Mouse (Mus musculus) brain, adult 2 months (tissue): ENCODE results near the gene 1700029I15Rik.

Experiments used
- DNase-seq: peaks from one replicate; pipeline ENCODE4 v3.0.0; 2011; ENCODE audit warnings: low read depth, low spot score

Gene 1700029I15Rik

GRCm38 (mm10) chr2:92373437-92373813, 8.9 kb upstream of the 1700029I15Rik start:
- DNase-seq, result no peak

GRCm38 (mm10) chr2:92374514-92374913, 7.8 kb upstream of the 1700029I15Rik start, which contains the start of the genes Pex16 and Large2:
TSS of gene Pex16 (plus strand) at chr2:92374676.
TSS of gene Large2 (minus strand) at chr2:92374869.
- DNase-seq, result peak; percentile 90

GRCm38 (mm10) chr2:92375099-92375623, 7.2 kb upstream of the 1700029I15Rik start:
- peak; percentile 99 for DNase-seq

- no peak for DNase-seq
Observed at GRCm38 (mm10) chr2:92375788-92376187, 6.5 kb upstream of the 1700029I15Rik start.

- no peak for DNase-seq
Observed at GRCm38 (mm10) chr2:92376300-92376699, 6.0 kb upstream of the 1700029I15Rik start.

GRCm38 (mm10) chr2:92377320-92377719, 5.0 kb upstream of the 1700029I15Rik start:
- DNase-seq, result no peak

GRCm38 (mm10) chr2:92379783-92380494, 2.4 kb upstream of the 1700029I15Rik start:
- no peak for DNase-seq

GRCm38 (mm10) chr2:92380495-92381050, 1.8 kb upstream of the 1700029I15Rik start:
- no peak for DNase-seq

GRCm38 (mm10) chr2:92381161-92381560, 1.2 kb upstream of the 1700029I15Rik start:
- DNase-seq, result no peak

- no peak for DNase-seq
Observed at GRCm38 (mm10) chr2:92382759-92383158, 421 bp downstream of the 1700029I15Rik start.

- DNase-seq, result no peak
Observed at GRCm38 (mm10) chr2:92384101-92384500, 1.8 kb downstream of the 1700029I15Rik start.

GRCm38 (mm10) chr2:92385113-92386051, 3.0 kb downstream of the 1700029I15Rik start:
- peak; percentile 67 for DNase-seq

GRCm38 (mm10) chr2:92386821-92387570, 4.7 kb downstream of the 1700029I15Rik start:
- DNase-seq, result no peak

GRCm38 (mm10) chr2:92387646-92388045, 5.3 kb downstream of the 1700029I15Rik start:
- DNase-seq, result peak; percentile 95

- peak; percentile 78 for DNase-seq
Observed at GRCm38 (mm10) chr2:92388081-92388517, 5.8 kb downstream of the 1700029I15Rik start.

GRCm38 (mm10) chr2:92388891-92389641, 6.7 kb downstream of the 1700029I15Rik start:
- peak; percentile 99 for DNase-seq

GRCm38 (mm10) chr2:92389645-92390044, 7.3 kb downstream of the 1700029I15Rik start:
- no peak for DNase-seq

- DNase-seq, result peak; percentile 56
Observed at GRCm38 (mm10) chr2:92390206-92390930, 8.0 kb downstream of the 1700029I15Rik start.

- peak; percentile 89 for DNase-seq
Observed at GRCm38 (mm10) chr2:92391116-92391515, 8.8 kb downstream of the 1700029I15Rik start.
